Mouse (Mus musculus): ENCODE data around the gene 1700022I11Rik. TPM values are rescaled to one million over a fixed set of nuclear protein-coding genes. Genes with fewer than 3 reads are reported as not detected.
"Not testable (repeated sequence)": the region's sequence is repeated elsewhere in the genome, so short reads cannot be mapped to it uniquely, and the experiment has no call there.

1700022I11Rik gene
- polyA plus RNA-seq, 1 experiment from 2014 or later: 0.76 TPM

DNA sequence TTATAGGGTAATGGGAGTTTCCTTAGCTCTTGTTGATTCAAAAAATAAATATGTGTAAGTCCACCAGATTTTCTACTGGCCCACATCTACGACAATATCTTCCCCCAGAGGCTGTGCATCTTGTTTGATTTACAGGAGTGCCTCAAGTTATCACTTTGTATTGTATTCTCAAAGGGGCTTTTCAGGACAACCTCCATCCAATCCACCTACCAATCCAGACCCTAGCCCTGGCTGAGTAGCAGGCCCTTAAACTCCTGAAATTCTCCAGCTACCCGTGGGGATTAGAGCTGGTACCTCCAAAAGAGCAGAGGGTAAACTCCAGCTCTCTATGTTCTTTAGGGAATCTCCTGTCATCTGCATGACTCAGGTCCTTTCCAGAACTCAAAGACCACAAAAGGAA is 28.6 kb downstream of the 1700022I11Rik start:
- peaks cover 10% of the 10 kb centered on the region for H3K36me3 ChIP-seq (replicated peaks; ENCODE audit: control insufficient read depth, insufficient read depth, low read depth, low read length)
- H3K27ac ChIP-seq (replicated peaks; ENCODE audit: low read depth, low read length): no peak overlapping the region
- H3K9me3 ChIP-seq (replicated peaks; ENCODE audit: control insufficient read depth, low read length): no peaks in the 10 kb centered on the region
- no peak overlapping the region for H3K4me3 ChIP-seq (ENCODE audit: low read depth, low read length)
- H3K27me3 ChIP-seq (ENCODE audit: control insufficient read depth, insufficient read depth, low read length): no peaks in the 10 kb centered on the region
- H3K4me1 ChIP-seq (ENCODE audit: control insufficient read depth, insufficient read depth, low read length): no peaks in the 10 kb centered on the region
- H3K4me2 ChIP-seq (ENCODE audit: low read depth, low read length): no peak overlapping the region; the same call in 1 of the 2 replicates
- DNase-seq (ENCODE audit: low spot score) (no peak), ATAC-seq (replicated peaks; ENCODE audit: insufficient number of reproducible peaks, low FRiP score, low TSS enrichment, low read depth) (no peak)
- no peak overlapping the region for H3K9ac ChIP-seq (replicated peaks; ENCODE audit: low read length)
- 81% methylated on average over 2 of the region's 2 CpGs for WGBS

DNA sequence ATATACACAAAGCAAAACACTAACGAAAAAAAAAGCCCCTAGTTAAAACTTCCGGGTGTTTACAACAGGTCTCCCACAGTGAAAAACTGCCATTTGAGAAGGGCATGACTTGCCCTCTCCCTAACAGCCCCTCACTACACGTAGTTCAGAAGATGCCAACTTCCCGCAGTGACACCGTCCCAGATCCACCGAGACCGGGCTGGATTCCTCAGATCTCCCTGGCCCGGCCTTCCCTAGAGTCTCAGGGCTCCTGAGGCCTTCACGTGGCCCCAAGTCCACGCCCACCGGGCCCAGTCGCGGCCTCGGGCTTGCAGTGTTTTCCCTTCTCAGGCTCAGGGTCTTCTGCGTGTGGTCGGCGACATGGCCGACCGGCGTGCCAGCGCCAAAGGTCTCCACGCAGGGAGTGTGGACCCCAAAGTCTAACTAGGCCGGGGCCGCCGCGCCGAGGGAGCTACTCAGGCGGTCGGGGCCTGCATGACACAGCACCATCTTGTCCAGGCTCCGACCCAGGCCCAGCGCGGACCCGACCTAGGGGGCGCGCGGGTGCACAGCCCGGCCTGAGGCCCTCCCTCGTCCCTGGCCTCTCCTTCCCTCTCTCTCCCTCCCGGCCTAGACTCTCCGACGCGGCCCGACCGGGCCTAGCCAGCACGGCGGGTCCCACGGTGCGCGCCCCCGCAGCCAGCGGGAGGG is 30.2 kb downstream of the 1700022I11Rik start:
- DNase-seq (ENCODE audit: low spot score) (peak; percentile 74), ATAC-seq (replicated peaks; ENCODE audit: insufficient number of reproducible peaks, low FRiP score, low TSS enrichment, low read depth) (peak; percentile 82)
- Histone ChIP-seq H3K4me3 (ENCODE audit: low read depth, low read length) (peak overlapping the region; percentile 95), H3K4me1 (ENCODE audit: control insufficient read depth, insufficient read depth, low read length) (no peaks in the 10 kb centered on the region), H3K27ac (replicated peaks; ENCODE audit: low read depth, low read length) (peak overlapping the region; percentile 99), H3K27me3 (ENCODE audit: control insufficient read depth, insufficient read depth, low read length) (no peaks in the 10 kb centered on the region), H3K36me3 (replicated peaks; ENCODE audit: control insufficient read depth, insufficient read depth, low read depth, low read length) (no peaks in the 10 kb centered on the region), H3K9me3 (replicated peaks; ENCODE audit: control insufficient read depth, low read length) (no peaks in the 10 kb centered on the region), H3K9ac (replicated peaks; ENCODE audit: low read length) (peak overlapping the region; percentile 95), H3K4me2 (ENCODE audit: low read depth, low read length) (peak overlapping the region; percentile 59)
- WGBS: under 1% methylated on average over 45 of the region's 51 CpGs

DNA sequence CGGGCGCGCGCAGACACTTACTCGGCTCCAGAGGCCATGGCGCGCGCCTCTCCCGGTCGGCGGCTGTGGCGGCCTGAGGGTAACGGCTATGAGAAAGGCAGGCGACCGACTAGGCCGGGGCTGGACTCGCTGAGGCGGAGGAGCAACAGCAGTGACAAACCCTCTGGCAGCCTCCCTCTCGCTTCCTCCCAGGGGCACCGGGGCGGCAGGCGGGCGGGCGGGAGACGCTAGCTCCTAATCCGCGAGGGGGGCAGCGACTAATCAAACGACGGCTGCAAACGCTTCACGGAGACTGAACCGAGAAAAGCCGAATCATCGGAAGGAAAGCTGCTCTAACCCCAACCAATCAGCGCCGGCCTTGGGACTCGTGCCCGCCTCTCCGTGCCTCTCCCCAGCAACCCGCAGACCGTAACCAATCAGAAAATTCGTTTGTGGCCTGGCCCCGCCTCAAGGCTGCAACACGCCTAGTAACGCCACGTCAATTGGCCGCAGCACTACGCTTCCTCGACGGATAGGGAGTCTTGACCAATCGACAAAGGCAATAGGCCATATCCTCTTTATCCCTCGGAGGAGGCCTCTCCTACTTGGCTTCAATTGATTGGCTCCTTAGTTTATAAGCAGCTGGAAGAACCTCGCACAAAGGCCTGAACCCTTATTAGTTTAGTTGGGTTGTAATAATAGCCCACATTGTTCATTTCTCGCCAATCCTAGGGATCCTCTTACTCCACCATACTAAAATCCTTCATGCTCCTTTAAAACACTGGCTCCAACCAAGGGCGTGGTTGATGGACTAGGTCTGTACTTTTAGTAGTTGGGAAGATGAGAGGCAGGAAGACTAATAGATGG is 31.0 kb downstream of the 1700022I11Rik start, which contains the start of gene Vcp:
Vcp (minus strand) TSS at position 367 of the 846 bp plus-strand sequence.
- not testable (repeated sequence) for H3K27me3 ChIP-seq (ENCODE audit: control insufficient read depth, insufficient read depth, low read length); H3K36me3 ChIP-seq (replicated peaks; ENCODE audit: control insufficient read depth, insufficient read depth, low read depth, low read length); H3K4me1 ChIP-seq (ENCODE audit: control insufficient read depth, insufficient read depth, low read length); H3K9me3 ChIP-seq (replicated peaks; ENCODE audit: control insufficient read depth, low read length)
- Histone ChIP-seq H3K4me3 (ENCODE audit: low read depth, low read length) (peak within 1 kb of the TSS; percentile 95), H3K27ac (replicated peaks; ENCODE audit: low read depth, low read length) (peak within 1 kb of the TSS; percentile 99), H3K9ac (replicated peaks; ENCODE audit: low read length) (peak within 1 kb of the TSS; percentile 95), H3K4me2 (ENCODE audit: low read depth, low read length) (peak within 1 kb of the TSS; percentile 59)
- DNase-seq (ENCODE audit: low spot score) (peak; percentile 99), ATAC-seq (replicated peaks; ENCODE audit: insufficient number of reproducible peaks, low FRiP score, low TSS enrichment, low read depth) (peak; percentile 98)
- under 1% methylated on average over 47 of the region's 56 CpGs for WGBS

GRCm38 (mm10) chr4:43001272-43001671 is 31.9 kb downstream of the 1700022I11Rik start:
- Histone ChIP-seq H3K9ac (replicated peaks; ENCODE audit: low read length) (no peak overlapping the region), H3K36me3 (replicated peaks; ENCODE audit: control insufficient read depth, insufficient read depth, low read depth, low read length) (no peaks in the 10 kb centered on the region; the same call in 1 of the 2 replicates), H3K27ac (replicated peaks; ENCODE audit: low read depth, low read length) (no peak overlapping the region), H3K9me3 (replicated peaks; ENCODE audit: control insufficient read depth, low read length) (no peaks in the 10 kb centered on the region), H3K27me3 (ENCODE audit: control insufficient read depth, insufficient read depth, low read length) (no peaks in the 10 kb centered on the region), H3K4me1 (ENCODE audit: control insufficient read depth, insufficient read depth, low read length) (no peaks in the 10 kb centered on the region), H3K4me2 (ENCODE audit: low read depth, low read length) (no peak overlapping the region), H3K4me3 (ENCODE audit: low read depth, low read length) (no peak overlapping the region)
- 86% methylated on average over 2 of the region's 2 CpGs for WGBS
- ATAC-seq (replicated peaks; ENCODE audit: insufficient number of reproducible peaks, low FRiP score, low TSS enrichment, low read depth) (no peak), DNase-seq (ENCODE audit: low spot score) (no peak)

GRCm38 (mm10) chr4:43002756-43003439 is 33.5 kb downstream of the 1700022I11Rik start:
- Histone ChIP-seq H3K4me1 (ENCODE audit: control insufficient read depth, insufficient read depth, low read length) (no peaks in the 10 kb centered on the region), H3K9me3 (replicated peaks; ENCODE audit: control insufficient read depth, low read length) (no peaks in the 10 kb centered on the region), H3K4me3 (ENCODE audit: low read depth, low read length) (no peak overlapping the region), H3K9ac (replicated peaks; ENCODE audit: low read length) (no peak overlapping the region), H3K4me2 (ENCODE audit: low read depth, low read length) (no peak overlapping the region), H3K27me3 (ENCODE audit: control insufficient read depth, insufficient read depth, low read length) (no peaks in the 10 kb centered on the region), H3K27ac (replicated peaks; ENCODE audit: low read depth, low read length) (no peak overlapping the region), H3K36me3 (replicated peaks; ENCODE audit: control insufficient read depth, insufficient read depth, low read depth, low read length) (no peaks in the 10 kb centered on the region; the same call in 1 of the 2 replicates)
- DNase-seq (ENCODE audit: low spot score) (no peak), ATAC-seq (replicated peaks; ENCODE audit: insufficient number of reproducible peaks, low FRiP score, low TSS enrichment, low read depth) (no peak)
- WGBS: 78% methylated on average over 12 of the region's 12 CpGs

DNA sequence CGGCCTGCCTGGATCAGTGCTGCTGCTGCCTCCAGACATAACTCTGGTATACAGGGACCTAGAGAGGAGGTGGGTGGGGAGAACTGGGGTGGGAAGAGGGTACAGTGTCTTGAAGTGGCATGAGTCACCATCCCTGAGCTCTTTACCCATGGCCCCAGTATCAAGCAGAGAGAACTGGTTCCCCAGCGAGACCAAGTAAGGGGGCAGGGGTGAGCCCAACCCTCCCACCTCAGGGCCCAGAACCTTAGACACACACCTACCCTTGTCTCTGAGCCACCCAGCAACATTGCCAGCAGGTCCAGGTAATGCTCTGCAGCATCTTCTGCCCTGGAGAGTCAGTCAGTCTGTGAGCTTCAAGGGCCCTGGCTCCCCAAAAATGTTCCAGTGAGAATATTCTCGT is 35.5 kb downstream of the 1700022I11Rik start:
- no peak overlapping the region for H3K9ac ChIP-seq (replicated peaks; ENCODE audit: low read length)
- H3K4me3 ChIP-seq (ENCODE audit: low read depth, low read length): no peak overlapping the region
- WGBS: 92% methylated on average over 3 of the region's 3 CpGs
- no peaks in the 10 kb centered on the region for H3K9me3 ChIP-seq (replicated peaks; ENCODE audit: control insufficient read depth, low read length)
- H3K4me1 ChIP-seq (ENCODE audit: control insufficient read depth, insufficient read depth, low read length): no peaks in the 10 kb centered on the region
- H3K36me3 ChIP-seq (replicated peaks; ENCODE audit: control insufficient read depth, insufficient read depth, low read depth, low read length): no peaks in the 10 kb centered on the region; the same call in 1 of the 2 replicates
- no peak for ATAC-seq (replicated peaks; ENCODE audit: insufficient number of reproducible peaks, low FRiP score, low TSS enrichment, low read depth)
- H3K27ac ChIP-seq (replicated peaks; ENCODE audit: low read depth, low read length): no peak overlapping the region
- no peak overlapping the region for H3K4me2 ChIP-seq (ENCODE audit: low read depth, low read length)
- no peaks in the 10 kb centered on the region for H3K27me3 ChIP-seq (ENCODE audit: control insufficient read depth, insufficient read depth, low read length)
- DNase-seq (ENCODE audit: low spot score): no peak

DNA sequence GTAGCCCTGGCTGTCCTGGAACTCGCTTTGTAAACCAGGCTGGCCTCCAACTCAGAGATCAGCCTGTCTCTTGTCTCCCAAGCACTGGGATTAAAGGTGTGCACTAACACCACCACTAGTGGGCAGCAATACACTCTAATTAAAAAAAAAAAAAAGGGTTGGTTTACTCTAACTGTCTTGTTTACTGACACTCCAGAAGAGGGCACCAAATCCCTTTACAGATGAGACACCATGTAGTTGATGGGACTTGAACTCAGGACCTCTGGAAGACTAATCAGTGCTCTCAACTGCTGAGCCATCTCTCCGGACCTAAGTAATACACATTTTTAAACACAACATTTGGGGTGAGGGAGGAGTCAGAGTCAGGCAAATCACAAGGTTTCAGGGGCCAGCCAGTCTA is 36.4 kb downstream of the 1700022I11Rik start:
- Histone ChIP-seq H3K36me3 (replicated peaks; ENCODE audit: control insufficient read depth, insufficient read depth, low read depth, low read length) (no peaks in the 10 kb centered on the region; the same call in 1 of the 2 replicates), H3K27me3 (ENCODE audit: control insufficient read depth, insufficient read depth, low read length) (no peaks in the 10 kb centered on the region), H3K9me3 (replicated peaks; ENCODE audit: control insufficient read depth, low read length) (no peaks in the 10 kb centered on the region), H3K9ac (replicated peaks; ENCODE audit: low read length) (no peak overlapping the region), H3K27ac (replicated peaks; ENCODE audit: low read depth, low read length) (no peak overlapping the region), H3K4me2 (ENCODE audit: low read depth, low read length) (no peak overlapping the region), H3K4me3 (ENCODE audit: low read depth, low read length) (no peak overlapping the region), H3K4me1 (ENCODE audit: control insufficient read depth, insufficient read depth, low read length) (no peaks in the 10 kb centered on the region)
- 63% methylated on average over 2 of the region's 2 CpGs for WGBS
- no peak for ATAC-seq (replicated peaks; ENCODE audit: insufficient number of reproducible peaks, low FRiP score, low TSS enrichment, low read depth)
- peak; percentile 27 for DNase-seq (ENCODE audit: low spot score)

Measured in embryonic facial prominence, embryonic 11.5 days (tissue).